Mouse (Mus musculus) embryonic facial prominence, embryonic 11.5 days (tissue): ENCODE measurements around the gene Piezo1. TPM values are rescaled to one million over a fixed set of nuclear protein-coding genes. Genes with fewer than 3 reads are reported as not detected.

Source experiments
- ATAC-seq: fragments of 200-750 bp; cut with Nextera tagmentation; replicated peaks from 2 replicates; pipeline ENCODE4 v1.8.0; 2017; ENCODE audit warnings: low read depth; ENCODE audit not compliant: insufficient number of reproducible peaks, low FRiP score, low TSS enrichment
- DNase-seq: peaks from one replicate; pipeline ENCODE4 v3.0.0-alpha.2; 2015; ENCODE audit warnings: low spot score
- H3K27ac ChIP-seq: fragments of 300-500 bp; sonication (generic); replicated peaks from 2 replicates; pipeline ENCODE4 v1.5.1; 2014; ENCODE audit warnings: mild to moderate bottlenecking, low read depth, low read length, control low read depth
- H3K27me3 ChIP-seq: fragments of 300-500 bp; sonication (generic); 2 replicates; pipeline ENCODE4 v1.6.1; 2014; ENCODE audit warnings: mild to moderate bottlenecking, low read length, moderate library complexity, mixed read lengths; ENCODE audit not compliant: control insufficient read depth, insufficient read depth
- H3K36me3 ChIP-seq: fragments of 300-500 bp; sonication (generic); replicated peaks from 2 replicates; pipeline ENCODE4 v1.6.1; 2014; ENCODE audit warnings: low read depth, mild to moderate bottlenecking, low read length, moderate library complexity, mixed read lengths; ENCODE audit not compliant: control insufficient read depth, insufficient read depth
- H3K4me1 ChIP-seq: fragments of 300-500 bp; sonication (generic); 2 replicates; pipeline ENCODE4 v1.6.1; 2014; ENCODE audit warnings: low read length, mixed read lengths; ENCODE audit not compliant: control insufficient read depth, insufficient read depth
- H3K4me2 ChIP-seq: fragments of 300-500 bp; sonication (generic); 2 replicates; pipeline ENCODE4 v1.6.1; 2014; ENCODE audit warnings: low read depth, mild to moderate bottlenecking, control low read depth, low read length, moderate library complexity
- H3K4me3 ChIP-seq: fragments of 300-500 bp; sonication (generic); 2 replicates; pipeline ENCODE4 v1.5.1; 2014; ENCODE audit warnings: low read depth, low read length, control low read depth
- H3K9ac ChIP-seq: fragments of 300-500 bp; sonication (generic); replicated peaks from 2 replicates; pipeline ENCODE4 v1.6.1; 2014; ENCODE audit warnings: mild to moderate bottlenecking, control low read depth, low read length
- H3K9me3 ChIP-seq: fragments of 300-500 bp; sonication (generic); replicated peaks from 2 replicates; pipeline ENCODE4 v1.6.1; 2016; ENCODE audit warnings: mild to moderate bottlenecking, low read length, inconsistent platforms, mixed read lengths; ENCODE audit not compliant: control insufficient read depth
- WGBS: fragments of 180-500 bp; shearing (Covaris S2); extraction: QIAGEN DNeasy Blood & Tissue Kit; methylation state at CpG from one replicate; pipeline ENCODE4 v1.1.7; 2014; 5-methylcytosine and 5-hydroxymethylcytosine counted together
- polyA plus RNA-seq: library from polyadenylated mRNA; unstranded; fragments of >200 nt; fragmentation: Nextera tagmentation; extraction: Ambion mirVana; gene quantifications from 2 replicates; pipeline ENCODE4 v1.2.1, GENCODE M21; 2014

The Piezo1 gene
- polyA plus RNA-seq, 1 experiment from 2014 or later: 5.9 TPM

DNA sequence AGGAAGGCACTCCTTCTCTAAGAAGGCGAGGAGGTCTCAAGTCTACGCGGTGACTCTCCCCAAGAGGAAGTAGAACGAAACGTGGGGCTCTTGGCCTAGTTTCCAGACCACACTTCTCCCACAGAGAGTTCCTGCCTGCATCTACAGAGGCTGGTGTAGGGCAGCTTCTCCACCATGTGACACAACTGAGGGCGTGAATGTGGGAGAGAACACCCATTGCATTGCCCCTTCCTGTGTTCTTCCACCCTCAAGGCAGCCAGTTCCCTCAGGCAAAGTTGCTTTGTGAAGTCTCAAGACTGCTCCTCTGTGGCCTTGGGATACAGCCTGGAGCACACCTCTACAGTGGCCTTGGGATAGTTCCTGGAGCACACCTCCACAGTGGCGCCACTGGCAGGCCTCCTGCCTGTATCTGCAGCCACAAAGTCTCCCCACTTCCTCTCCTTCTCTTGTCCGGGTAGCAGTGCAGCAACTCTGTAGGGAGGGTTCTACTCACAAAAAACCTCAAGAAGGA, 77.2 kb downstream of the Piezo1 start:
- no peaks in the 10 kb centered on the region for H3K27me3 ChIP-seq
- no peaks in the 10 kb centered on the region for H3K9me3 ChIP-seq
- DNase-seq (no peak), ATAC-seq (no peak)
- WGBS: 89% methylated on average over 8 of the region's 8 CpGs
- H3K4me2 ChIP-seq: no peak overlapping the region
- H3K36me3 ChIP-seq: no peaks in the 10 kb centered on the region; the same call in none of the 2 replicates
- no peak overlapping the region for H3K9ac ChIP-seq
- H3K4me1 ChIP-seq: peaks cover 3% of the 10 kb centered on the region
- no peak overlapping the region for H3K4me3 ChIP-seq
- no peak overlapping the region for H3K27ac ChIP-seq

DNA sequence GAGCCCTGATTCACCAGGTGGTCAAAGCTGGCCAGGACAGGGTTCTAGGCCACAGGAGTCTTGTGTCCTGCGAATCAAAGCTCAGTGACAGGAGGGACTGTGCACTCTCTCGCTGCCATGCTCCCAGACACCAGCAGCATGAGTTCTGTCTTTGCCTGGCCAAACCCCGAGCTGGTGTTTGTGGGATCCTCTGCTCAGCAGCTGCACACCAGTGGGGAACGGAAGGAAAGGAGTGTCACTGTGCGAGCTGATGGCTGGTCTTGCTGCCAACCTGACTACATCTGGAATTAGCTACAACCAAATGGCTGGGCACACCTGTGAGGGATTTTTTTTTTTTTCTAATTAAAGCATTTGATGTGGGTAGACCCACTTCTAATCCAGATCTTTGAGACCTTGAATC, 80.4 kb downstream of the Piezo1 start:
- H3K27me3 ChIP-seq: no peaks in the 10 kb centered on the region
- no peak overlapping the region for H3K27ac ChIP-seq
- WGBS: 90% methylated on average over 5 of the region's 5 CpGs

DNA sequence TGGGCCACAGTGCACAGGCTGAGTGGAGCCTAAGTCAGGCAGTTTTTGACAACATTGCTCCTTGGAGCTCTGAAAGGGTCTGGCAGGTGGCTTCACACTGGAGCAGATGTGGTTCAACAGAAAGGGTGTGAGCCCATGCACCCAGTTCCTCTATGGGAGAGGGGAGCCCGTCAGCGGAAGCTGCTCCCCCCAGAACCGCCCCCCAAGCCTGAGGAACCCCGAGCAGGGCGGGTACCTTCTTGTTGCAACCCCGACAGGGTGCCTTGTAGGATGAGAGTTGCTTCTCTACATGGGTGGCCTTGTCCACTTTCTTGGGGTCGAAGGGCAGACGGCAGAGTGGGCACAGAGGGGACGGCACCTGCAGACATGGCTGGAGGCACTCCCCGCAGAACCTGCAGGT, 81.2 kb downstream of the Piezo1 start:
- 84% methylated on average over 10 of the region's 10 CpGs for WGBS
- H3K36me3 ChIP-seq: no peaks in the 10 kb centered on the region; the same call in 1 of the 2 replicates
- no peak overlapping the region for H3K9ac ChIP-seq

More for the DNA sequence above, 80.4 kb downstream of the Piezo1 start:
- no peak for DNase-seq
- no peak for ATAC-seq
- Histone ChIP-seq H3K4me1 (no peaks in the 10 kb centered on the region; the same call in 1 of the 2 replicates), H3K4me3 (no peak overlapping the region), H3K36me3 (no peaks in the 10 kb centered on the region; the same call in 1 of the 2 replicates), H3K4me2 (no peak overlapping the region), H3K9ac (no peak overlapping the region), H3K9me3 (no peaks in the 10 kb centered on the region)

DNA sequence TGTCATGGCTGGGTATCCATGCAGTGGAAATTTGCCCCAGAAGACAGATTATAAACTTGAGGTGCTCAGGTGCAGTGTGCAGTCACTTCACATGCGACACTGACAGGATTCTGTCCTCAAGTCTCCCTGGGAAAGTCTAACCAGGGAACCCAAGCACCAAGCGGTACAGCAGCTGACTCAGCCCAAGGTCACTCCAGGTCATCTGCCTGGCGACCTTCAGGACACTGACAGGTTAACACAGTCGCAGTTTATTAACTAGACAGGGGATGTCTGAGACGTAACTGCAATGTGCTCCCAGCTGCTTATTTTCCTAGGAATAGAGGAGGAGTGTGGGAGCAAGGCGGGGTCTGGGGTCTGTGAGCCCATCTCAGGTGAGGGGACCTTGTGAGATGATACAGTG, 81.7 kb downstream of the Piezo1 start:
- ATAC-seq (no peak), DNase-seq (no peak)
- Histone ChIP-seq H3K9ac (no peak overlapping the region), H3K4me1 (no peaks in the 10 kb centered on the region), H3K9me3 (no peaks in the 10 kb centered on the region), H3K4me3 (no peak overlapping the region), H3K27me3 (no peaks in the 10 kb centered on the region), H3K27ac (no peak overlapping the region), H3K4me2 (no peak overlapping the region), H3K36me3 (no peaks in the 10 kb centered on the region; the same call in 1 of the 2 replicates)
- 79% methylated on average over 6 of the region's 6 CpGs for WGBS

More for the DNA sequence above, 81.2 kb downstream of the Piezo1 start:
- H3K27me3 ChIP-seq: no peaks in the 10 kb centered on the region
- H3K9me3 ChIP-seq: no peaks in the 10 kb centered on the region
- no peaks in the 10 kb centered on the region; the same call in 1 of the 2 replicates for H3K4me1 ChIP-seq
- H3K4me2 ChIP-seq: no peak overlapping the region
- no peak for DNase-seq
- no peak for ATAC-seq
- no peak overlapping the region for H3K27ac ChIP-seq
- no peak overlapping the region for H3K4me3 ChIP-seq

DNA sequence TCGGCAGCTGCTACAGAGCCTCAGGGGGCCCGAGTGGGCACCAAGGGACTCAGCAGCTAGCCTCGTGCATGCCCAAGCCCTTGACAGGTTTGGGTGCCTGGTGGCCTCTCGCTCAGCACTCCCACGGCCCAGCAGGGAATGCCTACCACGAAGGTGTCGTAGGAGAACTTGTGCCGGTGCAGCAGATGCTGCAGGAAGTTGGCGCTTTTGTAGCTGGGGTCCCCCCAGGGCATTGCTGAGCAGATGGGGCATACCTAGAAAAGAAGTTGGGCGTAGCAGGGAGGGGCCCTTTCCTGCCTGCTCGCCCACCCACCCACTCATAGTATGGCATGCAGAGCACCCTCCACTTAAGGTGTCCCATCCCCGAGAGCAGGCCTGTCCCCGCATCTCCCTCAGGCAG, 83.3 kb downstream of the Piezo1 start:
- no peaks in the 10 kb centered on the region; the same call in 1 of the 2 replicates for H3K36me3 ChIP-seq
- DNase-seq: no peak
- WGBS: 90% methylated on average over 13 of the region's 13 CpGs

DNA sequence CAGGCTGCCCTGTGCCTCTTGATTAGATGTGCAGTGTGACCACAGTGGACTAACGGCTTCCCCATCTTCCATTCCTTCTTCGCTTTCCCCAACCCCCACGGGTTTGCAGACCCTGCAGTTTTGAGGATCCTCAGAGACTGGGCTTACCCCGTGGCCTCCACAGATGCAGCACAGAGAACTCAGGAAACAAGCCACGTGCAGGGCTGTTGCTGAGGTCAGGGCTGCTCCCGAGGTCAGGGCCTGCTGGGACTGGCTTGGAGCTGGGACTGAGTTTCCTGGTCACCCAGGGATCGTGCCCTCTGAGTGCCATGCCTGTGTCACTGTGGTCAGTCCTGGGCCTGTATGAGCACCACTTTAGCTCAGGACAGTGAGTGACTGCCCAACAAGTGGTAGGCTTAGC, 86.1 kb downstream of the Piezo1 start:
- 60% methylated on average over 7 of the region's 7 CpGs for WGBS
- DNase-seq: no peak
- Histone ChIP-seq H3K4me1 (peaks cover 8% of the 10 kb centered on the region), H3K27ac (no peak overlapping the region), H3K4me2 (no peak overlapping the region), H3K9me3 (no peaks in the 10 kb centered on the region), H3K27me3 (peaks cover 13% of the 10 kb centered on the region), H3K4me3 (no peak overlapping the region), H3K36me3 (no peaks in the 10 kb centered on the region; the same call in 1 of the 2 replicates), H3K9ac (no peak overlapping the region)
- no peak for ATAC-seq

More for the DNA sequence above, 83.3 kb downstream of the Piezo1 start:
- Histone ChIP-seq H3K4me2 (no peak overlapping the region), H3K9ac (no peak overlapping the region), H3K9me3 (no peaks in the 10 kb centered on the region), H3K27ac (no peak overlapping the region), H3K27me3 (no peaks in the 10 kb centered on the region), H3K4me1 (no peaks in the 10 kb centered on the region), H3K4me3 (no peak overlapping the region)
- no peak for ATAC-seq

DNA sequence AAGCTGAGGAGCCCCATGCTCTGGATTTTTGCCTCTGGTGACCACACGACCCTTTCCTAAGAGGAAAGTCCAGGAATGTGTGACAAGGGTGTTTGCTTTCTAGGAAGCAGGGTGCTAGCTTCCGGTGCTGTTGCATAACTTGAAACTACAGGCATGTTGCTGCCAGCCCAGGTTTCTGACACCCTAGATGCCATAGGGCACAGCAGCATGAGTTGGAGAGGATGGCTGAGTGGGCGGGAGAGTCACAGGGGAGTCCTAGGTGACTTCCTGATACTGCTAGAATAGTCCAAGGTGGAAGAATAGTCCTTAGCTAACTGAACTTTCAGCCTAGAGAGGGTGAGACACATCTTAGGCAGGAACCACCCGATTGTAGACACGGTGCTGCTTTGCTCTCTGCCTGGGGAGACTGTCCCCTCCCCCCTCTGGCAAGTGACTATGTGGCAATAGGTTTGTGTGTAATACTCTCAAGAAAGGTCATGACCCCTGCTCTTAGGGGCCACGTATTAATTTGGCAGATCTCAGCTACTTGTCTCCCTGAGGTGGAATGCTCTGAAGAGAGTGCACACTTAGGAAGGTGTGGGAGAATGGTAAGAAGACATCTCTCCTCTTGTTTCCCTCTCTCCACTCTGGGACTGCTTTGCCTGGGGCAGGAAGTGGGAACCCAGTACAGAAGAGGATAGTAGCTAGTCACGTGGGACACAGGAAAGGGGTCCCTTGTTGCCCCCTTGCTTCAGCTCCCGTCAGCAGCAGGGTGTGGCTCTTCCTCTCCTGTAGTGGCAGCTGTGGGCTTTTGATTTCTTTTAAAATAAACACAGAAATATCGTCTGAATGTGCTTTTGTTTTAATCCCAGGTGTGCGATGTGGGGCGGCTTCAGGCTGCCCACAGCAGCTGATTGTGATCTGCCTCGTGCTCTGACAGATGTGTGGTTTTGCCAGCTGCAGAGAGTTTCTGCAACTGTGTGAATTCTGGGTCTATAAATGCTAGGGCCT, 87.2 kb downstream of the Piezo1 start:
- Histone ChIP-seq H3K4me2 (no peak overlapping the region), H3K4me3 (no peak overlapping the region), H3K27ac (no peak overlapping the region), H3K9ac (no peak overlapping the region), H3K36me3 (no peaks in the 10 kb centered on the region; the same call in 1 of the 2 replicates), H3K9me3 (no peaks in the 10 kb centered on the region), H3K27me3 (peaks cover 19% of the 10 kb centered on the region), H3K4me1 (peaks cover 8% of the 10 kb centered on the region)
- DNase-seq (no peak), ATAC-seq (no peak)
- 53% methylated on average over 12 of the region's 12 CpGs for WGBS

DNA sequence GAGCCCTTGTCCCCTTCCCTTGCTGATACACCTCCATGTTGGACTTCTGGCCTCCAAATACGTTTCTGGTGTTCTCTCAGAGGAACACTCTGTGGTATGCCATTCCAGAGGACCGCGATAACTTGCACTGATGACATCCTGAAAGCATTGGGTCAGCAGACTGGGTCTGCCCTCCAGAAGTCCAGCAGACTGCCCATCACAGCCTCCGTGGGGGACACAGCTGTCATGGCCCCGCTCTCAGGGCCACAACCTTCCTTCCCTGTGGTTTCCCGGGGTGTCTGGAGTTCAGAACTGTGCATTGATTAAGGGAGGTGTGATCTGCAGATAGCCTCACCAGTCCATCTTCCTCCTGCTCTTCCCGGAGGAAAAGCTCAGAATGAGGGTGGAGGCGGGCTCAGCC, 88.6 kb downstream of the Piezo1 start:
- Histone ChIP-seq H3K4me3 (no peak overlapping the region), H3K4me1 (peaks cover 8% of the 10 kb centered on the region), H3K27me3 (peaks cover 19% of the 10 kb centered on the region)

More for the DNA sequence above, 88.6 kb downstream of the Piezo1 start:
- Histone ChIP-seq H3K9ac (no peak overlapping the region), H3K9me3 (no peaks in the 10 kb centered on the region), H3K27ac (no peak overlapping the region), H3K36me3 (no peaks in the 10 kb centered on the region), H3K4me2 (no peak overlapping the region)
- WGBS: 74% methylated on average over 8 of the region's 8 CpGs
- ATAC-seq (no peak), DNase-seq (no peak)
